Mouse (Mus musculus) midbrain, embryonic 13.5 days (tissue): ENCODE data around the gene Lif. TPM values are rescaled to one million over a fixed set of nuclear protein-coding genes. Genes with fewer than 3 reads are reported as not detected.

Experiments
- ATAC-seq: fragments of 200-750 bp; cut with Nextera tagmentation; 2 replicates; pipeline ENCODE4 v1.8.0; 2017; ENCODE audit warnings: mild to moderate bottlenecking, moderate TSS enrichment, moderate library complexity
- H3K27ac ChIP-seq: fragments of 300-500 bp; sonication (generic); 2 replicates; pipeline ENCODE4 v1.5.1; 2015; ENCODE audit warnings: inconsistent platforms, mild to moderate bottlenecking, moderate library complexity
- H3K27me3 ChIP-seq: fragments of 300-500 bp; sonication (generic); 2 replicates; pipeline ENCODE4 v1.6.1; 2015; ENCODE audit warnings: mild to moderate bottlenecking, inconsistent platforms
- H3K36me3 ChIP-seq: fragments of 300-500 bp; sonication (generic); 2 replicates; pipeline ENCODE4 v1.6.1; 2015; ENCODE audit warnings: mild to moderate bottlenecking, inconsistent platforms
- H3K4me1 ChIP-seq: fragments of 300-500 bp; sonication (generic); replicated peaks from 2 replicates; pipeline ENCODE4 v1.6.1; 2015; ENCODE audit warnings: inconsistent platforms
- H3K4me2 ChIP-seq: fragments of 300-500 bp; sonication (generic); replicated peaks from 2 replicates; pipeline ENCODE4 v1.6.1; 2015; ENCODE audit warnings: moderate library complexity, mild to moderate bottlenecking, inconsistent platforms
- H3K4me3 ChIP-seq: fragments of 300-500 bp; sonication (generic); replicated peaks from 2 replicates; pipeline ENCODE4 v1.5.1; 2015; ENCODE audit warnings: mild to moderate bottlenecking, inconsistent platforms
- H3K9ac ChIP-seq: fragments of 300-500 bp; sonication (generic); replicated peaks from 2 replicates; pipeline ENCODE4 v1.6.1; 2015; ENCODE audit warnings: mild to moderate bottlenecking, inconsistent platforms
- H3K9me3 ChIP-seq: fragments of 300-500 bp; sonication (generic); 2 replicates; pipeline ENCODE4 v1.6.1; 2016; ENCODE audit warnings: mild to moderate bottlenecking, inconsistent platforms
- WGBS: fragments of 180-500 bp; shearing (Covaris S2); methylation state at CpG from one replicate; pipeline ENCODE4 v1.1.7; 2015; 5-methylcytosine and 5-hydroxymethylcytosine counted together
- polyA plus RNA-seq: library from polyadenylated mRNA; unstranded; fragments of >200 nt; fragmentation: Nextera tagmentation; extraction: Ambion mirVana; gene quantifications from 2 replicates; pipeline ENCODE4 v1.2.1, GENCODE M21; 2015

Gene Lif
- polyA plus RNA-seq, 1 experiment from 2014 or later: 0.19 TPM

DNA sequence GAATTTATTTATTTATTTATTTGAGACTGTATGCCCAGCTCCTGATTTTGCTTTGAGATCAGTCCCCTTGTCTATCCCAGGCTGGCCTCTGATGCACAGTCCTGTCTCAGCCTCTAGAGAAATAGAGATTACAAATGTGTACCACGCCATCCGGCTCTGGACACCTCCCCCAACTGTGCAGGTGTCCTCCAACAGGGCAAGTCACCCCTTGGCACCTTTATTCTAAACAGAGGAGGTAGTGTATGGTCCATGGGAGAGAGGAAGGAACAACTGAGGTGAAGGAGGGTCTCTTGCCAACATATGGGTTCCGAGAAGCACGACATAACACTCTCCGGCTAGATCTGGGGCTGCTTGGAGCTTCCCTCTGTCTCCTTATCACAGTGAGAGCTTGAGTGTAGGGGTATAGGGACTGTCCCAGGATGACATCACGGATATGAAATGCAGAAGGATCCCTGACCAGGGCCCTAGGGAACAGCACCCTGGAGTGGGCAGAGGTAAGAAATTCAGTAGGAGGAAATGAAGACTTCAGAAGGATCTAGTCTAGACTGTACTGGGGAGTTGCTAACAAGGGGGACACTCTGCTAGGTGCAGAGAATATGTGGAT is 22.2 kb upstream of the Lif start:
- H3K9ac ChIP-seq: no peak overlapping the region
- no peaks in the 10 kb centered on the region for H3K9me3 ChIP-seq
- H3K36me3 ChIP-seq: no peaks in the 10 kb centered on the region
- no peaks in the 10 kb centered on the region for H3K27me3 ChIP-seq
- H3K4me1 ChIP-seq: no peaks in the 10 kb centered on the region
- H3K27ac ChIP-seq: no peak overlapping the region
- 0 out of 2 replicates have a peak, but pooled peaks have one; percentile 17 for ATAC-seq
- H3K4me2 ChIP-seq: no peak overlapping the region
- H3K4me3 ChIP-seq: no peak overlapping the region
- 90% methylated on average over 6 of the region's 6 CpGs for WGBS

DNA sequence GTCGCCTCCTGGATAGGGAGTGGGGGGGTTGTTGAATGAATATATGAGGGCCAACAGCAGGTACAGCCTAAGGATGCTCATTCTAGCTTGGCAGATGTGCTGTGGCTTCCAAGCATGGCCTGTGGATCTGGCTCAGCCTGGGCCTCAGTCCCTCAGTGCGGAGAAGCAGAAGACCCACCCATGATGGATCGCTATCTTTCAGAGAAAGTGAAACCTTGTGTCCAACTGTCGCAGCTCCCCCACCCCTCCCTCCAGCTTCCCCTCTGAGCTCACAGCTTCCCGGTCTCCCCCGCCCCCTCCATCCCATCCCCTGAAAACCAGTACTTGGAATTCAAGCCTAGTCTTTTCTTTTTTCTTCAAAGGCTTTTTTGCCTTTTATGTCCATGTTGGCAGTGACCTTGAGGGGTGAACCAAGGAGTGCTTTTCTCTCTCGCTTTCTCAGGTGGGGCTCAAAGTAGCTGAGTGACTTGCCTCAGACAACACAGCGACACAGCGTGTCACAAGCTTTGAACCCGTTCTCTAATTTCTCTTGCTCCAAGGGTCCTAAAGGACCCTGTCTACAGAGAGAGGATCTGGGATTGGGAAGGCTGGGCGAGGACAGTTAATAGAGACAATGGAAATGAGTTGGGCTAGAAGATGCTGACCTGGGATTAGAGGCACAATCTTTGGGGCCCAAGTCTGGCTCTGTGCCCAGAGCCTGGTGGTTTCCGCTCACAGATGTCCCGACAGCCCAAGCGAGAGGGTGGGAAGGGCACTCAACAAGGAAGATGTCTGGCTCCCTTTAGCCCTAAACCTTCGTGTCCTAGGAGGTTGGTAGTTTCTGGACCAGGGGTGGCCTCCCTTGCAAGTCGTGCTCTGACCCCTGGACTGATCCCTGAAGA is 21.5 kb upstream of the Lif start, which contains the start of gene Osm:
Osm (plus strand) TSS at position 756 of the 881 bp plus-strand sequence.
- 0 out of 2 replicates have a peak, but pooled peaks have one; percentile 34 for ATAC-seq
- Histone ChIP-seq H3K9me3 (no peaks in the 10 kb centered on the region), H3K4me3 (no peak within 1 kb of the TSS), H3K4me1 (no peaks in the 10 kb centered on the region), H3K9ac (no peak within 1 kb of the TSS), H3K27ac (no peak within 1 kb of the TSS), H3K36me3 (no peaks in the 10 kb centered on the region), H3K4me2 (no peak within 1 kb of the TSS), H3K27me3 (no peaks in the 10 kb centered on the region)
- 66% methylated on average over 16 of the region's 16 CpGs for whole genome bisulfite sequencing

DNA sequence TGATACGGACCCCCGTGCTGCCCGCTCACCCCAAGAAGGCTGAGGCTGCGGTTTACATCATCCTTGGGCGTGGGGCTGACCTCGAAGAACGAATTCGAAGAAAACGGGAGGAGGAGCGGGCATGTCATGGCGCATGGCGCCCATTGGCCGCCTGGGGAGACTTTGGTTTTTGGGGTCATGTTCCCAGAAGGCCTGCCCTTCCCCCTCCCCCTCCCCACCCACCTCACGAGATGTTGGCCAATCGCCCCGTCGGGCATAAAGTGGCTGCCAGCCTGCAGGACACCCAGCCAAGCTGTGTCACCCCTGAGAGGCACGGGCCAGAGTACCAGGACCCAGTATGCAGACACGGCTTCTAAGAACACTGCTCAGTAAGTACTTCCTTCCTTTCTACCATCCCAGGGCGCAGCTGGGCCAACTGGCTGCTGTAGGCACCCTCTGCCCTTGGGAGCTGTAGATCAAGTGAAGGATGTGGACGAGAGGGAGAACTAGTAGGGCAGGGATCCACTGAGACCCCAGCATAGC is 20.8 kb upstream of the Lif start:
- WGBS: 94% methylated on average over 21 of the region's 21 CpGs
- H3K9ac ChIP-seq: no peak overlapping the region
- H3K4me1 ChIP-seq: no peaks in the 10 kb centered on the region
- no peak overlapping the region for H3K27ac ChIP-seq
- no peak overlapping the region for H3K4me3 ChIP-seq
- no peak for ATAC-seq
- no peak overlapping the region for H3K4me2 ChIP-seq
- H3K9me3 ChIP-seq: no peaks in the 10 kb centered on the region
- no peaks in the 10 kb centered on the region for H3K27me3 ChIP-seq
- H3K36me3 ChIP-seq: no peaks in the 10 kb centered on the region

DNA sequence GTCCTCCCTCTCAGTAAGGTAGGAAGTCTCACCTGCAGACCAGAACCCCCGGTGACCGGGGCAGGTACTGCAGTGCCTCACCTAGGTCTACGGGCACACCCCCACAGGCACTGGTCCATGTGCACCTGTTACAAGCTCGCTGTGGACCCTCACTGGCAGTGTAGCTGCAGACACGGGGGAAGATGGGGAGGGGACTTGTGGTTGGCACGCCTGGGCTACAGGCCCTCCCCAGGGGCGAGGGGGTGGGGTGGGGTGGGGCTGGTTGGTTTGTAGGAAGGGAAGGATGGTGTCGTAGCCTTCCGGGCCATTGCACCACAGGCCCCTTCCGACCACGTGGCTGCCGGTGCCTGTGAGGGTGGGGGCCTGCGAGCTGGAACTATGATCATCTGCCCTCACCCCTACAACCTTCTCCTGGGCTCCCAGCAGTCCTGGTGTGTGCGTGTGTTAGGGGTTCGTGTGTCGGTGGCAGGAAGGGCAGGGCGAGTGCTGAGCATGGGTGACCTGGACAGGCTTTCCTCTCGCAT is 19.9 kb upstream of the Lif start:
- no peak overlapping the region for H3K9ac ChIP-seq
- H3K36me3 ChIP-seq: no peaks in the 10 kb centered on the region
- 93% methylated on average over 18 of the region's 18 CpGs for WGBS
- no peaks in the 10 kb centered on the region for H3K27me3 ChIP-seq
- H3K9me3 ChIP-seq: no peaks in the 10 kb centered on the region
- no peak overlapping the region for H3K27ac ChIP-seq
- no peak overlapping the region for H3K4me2 ChIP-seq
- ATAC-seq: no peak
- no peak overlapping the region for H3K4me3 ChIP-seq
- H3K4me1 ChIP-seq: no peaks in the 10 kb centered on the region

DNA sequence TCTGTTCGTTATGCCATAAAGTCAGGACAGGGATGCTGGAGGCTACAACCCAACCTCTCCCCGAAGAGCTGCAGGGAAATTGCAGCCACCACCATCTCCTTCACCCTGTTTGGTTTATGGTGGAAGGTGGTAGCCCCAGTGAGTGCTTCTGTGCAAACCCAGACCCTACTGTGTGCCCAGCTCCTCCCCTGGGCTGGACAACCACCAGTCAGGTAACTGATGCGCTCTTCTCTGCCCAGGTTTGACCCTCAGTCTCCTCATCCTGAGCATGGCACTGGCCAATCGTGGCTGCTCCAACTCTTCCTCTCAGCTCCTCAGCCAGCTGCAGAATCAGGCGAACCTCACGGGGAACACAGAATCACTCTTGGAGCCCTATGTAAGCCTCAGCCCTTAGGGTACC is 19.2 kb upstream of the Lif start:
- H3K4me3 ChIP-seq: no peak overlapping the region
- ATAC-seq: no peak
- H3K36me3 ChIP-seq: no peaks in the 10 kb centered on the region
- H3K27ac ChIP-seq: no peak overlapping the region
- no peaks in the 10 kb centered on the region for H3K9me3 ChIP-seq
- H3K9ac ChIP-seq: no peak overlapping the region
- H3K4me1 ChIP-seq: no peaks in the 10 kb centered on the region
- H3K4me2 ChIP-seq: no peak overlapping the region
- H3K27me3 ChIP-seq: no peaks in the 10 kb centered on the region
- WGBS: 89% methylated on average over 6 of the region's 6 CpGs

- no peaks in the 10 kb centered on the region for H3K36me3 ChIP-seq
- WGBS: 92% methylated on average over 23 of the region's 23 CpGs
Observed at GRCm38 (mm10) chr11:4239691-4240090, 17.7 kb upstream of the Lif start.

DNA sequence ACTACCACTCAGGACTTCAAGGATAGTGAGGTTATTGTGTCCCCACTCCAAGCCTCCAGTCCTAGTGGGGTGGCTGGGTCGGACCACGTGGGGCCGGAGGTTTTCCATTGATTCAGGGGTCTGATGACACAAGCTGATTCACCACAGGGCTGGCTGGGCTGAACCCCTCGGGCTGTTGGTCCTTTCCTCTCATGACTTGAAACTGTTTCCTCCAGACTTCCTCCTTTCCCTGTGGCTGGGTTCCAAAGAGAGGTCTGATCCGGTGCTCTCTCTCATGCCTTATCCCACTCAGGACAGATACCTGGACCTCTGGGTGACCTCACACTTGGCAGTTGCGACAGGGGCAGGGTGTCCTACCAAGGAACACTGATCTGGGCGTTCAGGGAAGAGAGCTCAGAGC is 17.2 kb upstream of the Lif start:
- Histone ChIP-seq H3K9me3 (no peaks in the 10 kb centered on the region), H3K36me3 (no peaks in the 10 kb centered on the region), H3K4me2 (no peak overlapping the region), H3K27me3 (no peaks in the 10 kb centered on the region), H3K4me1 (no peaks in the 10 kb centered on the region), H3K27ac (no peak overlapping the region), H3K9ac (no peak overlapping the region), H3K4me3 (no peak overlapping the region)
- no peak for ATAC-seq
- 77% methylated on average over 7 of the region's 7 CpGs for WGBS

More at GRCm38 (mm10) chr11:4239691-4240090, 17.7 kb upstream of the Lif start:
- Histone ChIP-seq H3K4me3 (no peak overlapping the region), H3K9me3 (no peaks in the 10 kb centered on the region), H3K4me1 (no peaks in the 10 kb centered on the region), H3K4me2 (no peak overlapping the region), H3K27ac (no peak overlapping the region), H3K27me3 (no peaks in the 10 kb centered on the region), H3K9ac (no peak overlapping the region)
- no peak for ATAC-seq

DNA sequence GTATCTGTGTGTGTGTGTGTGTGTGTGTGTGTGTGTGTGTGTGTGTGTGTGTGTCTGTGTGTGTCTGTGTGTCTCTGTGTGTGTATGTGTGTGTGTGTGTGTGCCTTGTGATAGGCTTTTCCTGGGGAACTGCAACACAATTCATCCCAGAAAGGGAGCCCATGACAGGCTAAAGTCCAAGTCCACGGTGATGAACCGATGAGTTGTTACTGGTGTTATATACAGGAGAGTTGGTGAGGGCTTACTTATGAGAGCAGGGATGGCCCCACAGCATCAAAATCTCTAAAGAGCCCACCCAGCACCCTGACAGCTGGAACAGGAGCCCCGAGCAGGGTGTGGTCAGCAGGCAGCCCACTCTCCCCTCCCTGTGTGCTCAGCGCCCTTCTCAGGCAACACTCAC is 16.2 kb upstream of the Lif start:
- H3K4me2 ChIP-seq: no peak overlapping the region

GRCm38 (mm10) chr11:4246126-4246525 is 11.2 kb upstream of the Lif start:
- H3K4me3 ChIP-seq: no peak overlapping the region
- H3K4me2 ChIP-seq: no peak overlapping the region
- WGBS: 83% methylated on average over 6 of the region's 6 CpGs
- H3K9me3 ChIP-seq: no peaks in the 10 kb centered on the region
- ATAC-seq: no peak
- H3K27me3 ChIP-seq: no peaks in the 10 kb centered on the region
- H3K36me3 ChIP-seq: no peaks in the 10 kb centered on the region
- no peak overlapping the region for H3K9ac ChIP-seq
- H3K27ac ChIP-seq: no peak overlapping the region
- no peaks in the 10 kb centered on the region for H3K4me1 ChIP-seq

More for the DNA sequence above, 16.2 kb upstream of the Lif start:
- Histone ChIP-seq H3K36me3 (no peaks in the 10 kb centered on the region), H3K27me3 (no peaks in the 10 kb centered on the region), H3K9me3 (no peaks in the 10 kb centered on the region), H3K27ac (no peak overlapping the region), H3K4me3 (no peak overlapping the region), H3K9ac (no peak overlapping the region), H3K4me1 (no peaks in the 10 kb centered on the region)
- 79% methylated on average over 4 of the region's 4 CpGs for WGBS
- no peak for ATAC-seq

DNA sequence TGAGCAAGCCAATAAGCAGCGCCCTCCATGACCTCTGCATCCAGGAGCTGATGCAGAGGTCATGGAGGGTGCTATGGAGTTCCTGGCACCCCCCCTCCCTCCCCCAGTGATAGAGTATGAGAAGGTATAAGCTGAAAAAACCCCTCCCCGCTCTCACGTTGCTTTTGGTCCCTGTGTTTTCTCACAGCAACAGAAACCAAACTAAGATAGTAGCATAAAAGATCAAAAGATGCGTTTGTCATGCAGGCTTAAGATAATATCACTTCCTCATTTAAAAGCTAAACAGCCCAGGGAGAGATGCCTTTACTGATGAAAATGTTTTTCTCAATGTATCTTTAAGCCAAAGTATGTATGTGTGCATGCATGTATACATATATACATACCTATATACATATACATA is 10.7 kb upstream of the Lif start:
- Histone ChIP-seq H3K27me3 (no peaks in the 10 kb centered on the region), H3K4me2 (no peak overlapping the region), H3K36me3 (no peaks in the 10 kb centered on the region), H3K9ac (no peak overlapping the region), H3K4me3 (no peak overlapping the region), H3K4me1 (no peaks in the 10 kb centered on the region), H3K9me3 (no peaks in the 10 kb centered on the region), H3K27ac (no peak overlapping the region)
- WGBS: 71% methylated on average over 4 of the region's 4 CpGs
- ATAC-seq: no peak

DNA sequence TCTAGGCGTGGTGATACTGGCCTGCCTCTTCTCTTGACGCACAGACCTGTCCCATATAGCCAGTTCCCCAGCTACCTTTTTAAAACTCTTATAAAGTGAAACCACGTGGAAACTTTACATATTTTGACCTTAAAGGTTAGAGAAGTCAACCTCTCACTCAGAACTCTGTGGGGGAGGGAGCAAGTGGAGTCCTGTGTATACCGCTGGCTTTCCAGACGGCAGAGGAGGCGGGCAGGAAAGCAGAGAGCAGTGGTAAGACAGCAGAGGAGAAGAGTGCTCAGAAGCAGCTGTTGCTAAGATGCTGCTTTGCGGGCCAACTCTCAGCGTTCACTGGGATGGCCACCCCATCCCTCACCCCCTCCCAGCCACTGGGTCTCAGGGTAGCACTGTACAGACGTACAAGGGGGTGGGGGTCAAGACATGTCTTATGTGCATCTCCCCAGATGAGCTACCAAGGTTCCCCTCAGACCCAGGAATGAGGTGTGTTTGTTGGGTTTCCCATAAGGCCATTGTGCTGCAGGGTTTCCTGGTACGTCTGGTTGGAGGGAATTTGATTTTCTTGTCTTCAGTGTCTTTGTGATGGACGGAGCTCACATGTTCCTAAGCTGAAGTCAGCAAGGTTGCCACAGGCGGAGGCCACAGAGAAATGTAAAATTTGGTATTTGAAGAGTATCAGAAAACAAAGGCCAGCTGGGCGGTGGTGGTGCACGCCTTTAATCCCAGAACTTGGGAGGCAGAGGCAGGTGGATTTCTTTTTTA is 10.0 kb upstream of the Lif start:
- H3K9ac ChIP-seq: no peak overlapping the region
- no peaks in the 10 kb centered on the region for H3K27me3 ChIP-seq
- no peaks in the 10 kb centered on the region for H3K9me3 ChIP-seq
- ATAC-seq: no peak
- H3K4me2 ChIP-seq: no peak overlapping the region
- no peak overlapping the region for H3K4me3 ChIP-seq
- no peaks in the 10 kb centered on the region for H3K4me1 ChIP-seq
- H3K36me3 ChIP-seq: no peaks in the 10 kb centered on the region
- no peak overlapping the region for H3K27ac ChIP-seq
- WGBS: 82% methylated on average over 14 of the region's 14 CpGs

GRCm38 (mm10) chr11:4249151-4249550 is 8.2 kb upstream of the Lif start:
- no peaks in the 10 kb centered on the region for H3K36me3 ChIP-seq
- no peaks in the 10 kb centered on the region for H3K27me3 ChIP-seq
- ATAC-seq: no peak
- H3K4me3 ChIP-seq: no peak overlapping the region
- no peak overlapping the region for H3K9ac ChIP-seq
- H3K4me2 ChIP-seq: no peak overlapping the region
- no peak overlapping the region for H3K27ac ChIP-seq
- no peaks in the 10 kb centered on the region for H3K4me1 ChIP-seq
- H3K9me3 ChIP-seq: no peaks in the 10 kb centered on the region
- 97% methylated on average over 3 of the region's 3 CpGs for WGBS
